Mouse (Mus musculus) heart, embryonic 15.5 days (tissue): Measurements from ENCODE around the gene Rhbdl2. TPM values are rescaled to one million over a fixed set of nuclear protein-coding genes. Genes with fewer than 3 reads are reported as not detected.
A peak's percentile ranks its signal among the peaks of the same experiment; 100 is the strongest.

Experiments used
- ATAC-seq: fragments of 200-750 bp; cut with Nextera tagmentation; replicated peaks from 2 replicates; pipeline ENCODE4 v1.8.0; 2017; ENCODE audit warnings: low read depth, moderate TSS enrichment; ENCODE audit not compliant: insufficient number of reproducible peaks, insufficient read depth, low FRiP score
- H3K27ac ChIP-seq: fragments of 300-500 bp; sonication (generic); 2 replicates; pipeline ENCODE4 v1.5.1; 2015; ENCODE audit warnings: mild to moderate bottlenecking, inconsistent platforms
- H3K27me3 ChIP-seq: fragments of 300-500 bp; sonication (generic); 2 replicates; pipeline ENCODE4 v1.6.1; 2015; ENCODE audit warnings: inconsistent platforms
- H3K36me3 ChIP-seq: fragments of 300-500 bp; sonication (generic); 2 replicates; pipeline ENCODE4 v1.6.1; 2015; ENCODE audit warnings: mild to moderate bottlenecking, inconsistent platforms
- H3K4me1 ChIP-seq: fragments of 300-500 bp; sonication (generic); replicated peaks from 2 replicates; pipeline ENCODE4 v1.6.1; 2015; ENCODE audit warnings: inconsistent platforms
- H3K4me2 ChIP-seq: fragments of 300-500 bp; sonication (generic); 2 replicates; pipeline ENCODE4 v1.6.1; 2015; ENCODE audit warnings: inconsistent platforms, mild to moderate bottlenecking, moderate library complexity
- H3K4me3 ChIP-seq: fragments of 300-500 bp; sonication (generic); 2 replicates; pipeline ENCODE4 v1.5.1; 2015; ENCODE audit warnings: mild to moderate bottlenecking, inconsistent platforms
- H3K9ac ChIP-seq: fragments of 300-500 bp; sonication (generic); 2 replicates; pipeline ENCODE4 v1.6.1; 2015; ENCODE audit warnings: mild to moderate bottlenecking, inconsistent platforms
- H3K9me3 ChIP-seq: fragments of 300-500 bp; sonication (generic); replicated peaks from 2 replicates; pipeline ENCODE4 v1.6.1; 2016; ENCODE audit warnings: inconsistent platforms
- WGBS: fragments of 180-500 bp; shearing (Covaris S2); methylation state at CpG from one replicate; pipeline ENCODE4 v1.1.7; 2015; ENCODE audit warnings: mixed read lengths; 5-methylcytosine and 5-hydroxymethylcytosine counted together
- polyA plus RNA-seq: library from polyadenylated mRNA; unstranded; fragments of >200 nt; fragmentation: Nextera tagmentation; extraction: Ambion mirVana; gene quantifications from 2 replicates; pipeline ENCODE4 v1.2.1, GENCODE M21; 2015

The Rhbdl2 gene
- polyA plus RNA-seq, 1 experiment from 2014 or later, result 1.5 TPM

DNA sequence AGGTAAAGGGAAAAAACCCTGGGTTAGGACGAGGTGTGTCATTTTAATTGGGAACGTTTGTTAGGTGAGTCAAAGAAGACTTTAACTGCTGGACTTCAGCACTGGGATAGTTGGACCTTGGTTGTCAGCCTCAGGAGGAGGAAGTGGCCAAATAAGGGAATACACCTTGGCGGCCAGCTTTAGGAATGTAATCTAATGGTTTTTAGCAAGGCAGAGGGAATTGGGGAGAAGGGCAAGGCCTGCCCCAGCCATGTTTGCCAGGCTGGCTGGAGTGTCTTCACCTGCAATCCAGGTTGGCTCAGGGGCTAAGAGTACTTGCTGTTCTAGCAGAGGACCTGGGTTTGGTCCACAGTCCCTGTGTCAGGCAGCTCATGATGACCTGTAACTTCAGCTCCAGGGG lies 19.9 kb upstream of the Rhbdl2 start:
- Histone ChIP-seq H3K9me3 (no peaks in the 10 kb centered on the region), H3K4me3 (no peak overlapping the region), H3K4me1 (no peaks in the 10 kb centered on the region), H3K4me2 (no peak overlapping the region), H3K36me3 (no peaks in the 10 kb centered on the region), H3K27ac (no peak overlapping the region), H3K27me3 (no peaks in the 10 kb centered on the region), H3K9ac (no peak overlapping the region)
- no peak for ATAC-seq
- WGBS, result 64% methylated on average over 3 of the region's 3 CpGs

DNA sequence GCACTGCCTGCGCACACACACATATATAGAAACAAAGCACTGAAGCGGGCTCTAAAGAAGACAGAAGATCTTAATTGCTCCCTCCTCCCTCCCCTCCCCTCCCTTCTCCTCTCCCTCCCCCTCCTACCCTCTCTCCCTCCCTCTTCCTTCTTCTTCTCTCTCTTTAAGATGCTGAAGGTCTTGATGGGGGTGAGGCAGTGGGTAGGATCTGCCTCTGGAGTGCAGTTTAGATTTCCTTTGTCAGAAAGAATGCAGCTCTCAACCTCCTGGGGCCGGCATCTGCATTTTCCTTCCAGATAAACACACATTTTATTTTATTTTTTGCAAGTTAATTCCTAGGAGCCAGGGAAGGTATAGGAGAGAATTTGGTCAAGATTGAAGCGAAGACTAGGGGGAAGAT lies 19.4 kb upstream of the Rhbdl2 start:
- WGBS, result 70% methylated on average over 4 of the region's 4 CpGs

DNA sequence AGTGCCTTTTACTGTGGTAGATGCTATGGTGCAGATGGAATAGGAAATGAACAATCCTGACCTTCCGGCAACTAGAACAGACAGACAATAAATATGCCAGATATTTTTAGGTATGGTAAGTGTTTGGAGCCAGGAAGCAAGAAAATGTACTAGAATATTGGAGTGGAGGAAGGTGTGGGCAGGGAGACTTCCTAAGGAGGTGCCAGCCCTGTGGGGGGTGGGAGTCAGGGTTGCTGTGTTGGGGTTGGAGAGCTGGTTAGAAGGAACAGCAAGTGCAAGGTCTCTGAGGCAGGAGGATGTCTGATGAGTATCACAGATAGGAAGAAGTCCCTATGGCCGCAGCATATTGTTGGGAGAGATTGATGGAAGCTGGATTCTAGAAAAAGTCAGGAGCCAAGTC lies 5.0 kb downstream of the Rhbdl2 start:
- no peak overlapping the region for H3K4me3 ChIP-seq
- H3K4me1 ChIP-seq, result peaks cover 9% of the 10 kb centered on the region
- WGBS, result 63% methylated on average over 2 of the region's 2 CpGs
- no peak overlapping the region for H3K27ac ChIP-seq
- no peak overlapping the region for H3K4me2 ChIP-seq
- H3K9ac ChIP-seq, result no peak overlapping the region
- no peak for ATAC-seq
- no peaks in the 10 kb centered on the region for H3K9me3 ChIP-seq
- no peaks in the 10 kb centered on the region for H3K27me3 ChIP-seq
- no peaks in the 10 kb centered on the region for H3K36me3 ChIP-seq

More for the DNA sequence above, 19.4 kb upstream of the Rhbdl2 start:
- H3K9ac ChIP-seq, result no peak overlapping the region
- ATAC-seq, result no peak
- no peaks in the 10 kb centered on the region for H3K36me3 ChIP-seq
- no peaks in the 10 kb centered on the region for H3K4me1 ChIP-seq
- H3K4me3 ChIP-seq, result no peak overlapping the region
- no peaks in the 10 kb centered on the region for H3K9me3 ChIP-seq
- no peaks in the 10 kb centered on the region for H3K27me3 ChIP-seq
- H3K4me2 ChIP-seq, result no peak overlapping the region
- H3K27ac ChIP-seq, result no peak overlapping the region

DNA sequence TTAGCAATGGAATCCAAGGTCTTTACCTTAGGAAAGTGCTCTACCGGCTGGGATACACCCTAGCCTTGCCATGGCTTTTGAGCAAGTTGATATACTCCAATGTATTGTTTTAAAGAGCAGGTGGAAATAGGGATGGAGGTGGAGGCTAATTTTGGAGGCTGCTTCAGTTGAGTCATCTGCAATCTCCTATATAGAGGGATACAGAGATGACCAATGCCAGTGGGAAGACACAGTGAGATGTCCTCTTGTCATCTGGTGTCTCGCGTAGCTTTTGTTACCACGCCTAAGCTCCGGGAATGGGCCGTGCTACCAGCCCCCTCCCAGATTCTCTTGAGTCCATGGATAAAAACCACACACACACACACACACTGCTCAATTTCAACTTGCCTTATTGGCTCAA lies 5.5 kb downstream of the Rhbdl2 start:
- no peaks in the 10 kb centered on the region for H3K36me3 ChIP-seq

DNA sequence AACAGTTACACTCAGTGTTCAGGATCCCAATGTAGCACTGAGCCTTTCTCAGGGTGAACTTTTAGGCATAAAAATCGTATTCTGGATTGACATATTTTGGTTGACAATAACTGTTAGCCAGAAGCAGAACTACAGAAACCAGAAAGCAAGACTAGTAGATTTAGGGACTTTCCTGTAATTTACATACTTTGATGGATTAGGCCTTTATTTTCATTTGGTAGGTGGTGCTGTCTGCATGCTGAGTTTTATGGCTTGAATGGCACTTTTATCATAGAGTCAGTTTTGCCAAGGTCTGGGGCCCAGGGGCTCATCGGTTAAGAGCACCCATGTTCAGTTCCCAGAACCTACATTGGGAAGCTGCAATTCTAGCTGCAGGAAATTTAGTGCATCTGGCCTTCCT lies 7.4 kb downstream of the Rhbdl2 start:
- no peaks in the 10 kb centered on the region for H3K36me3 ChIP-seq
- no peaks in the 10 kb centered on the region for H3K9me3 ChIP-seq
- no peaks in the 10 kb centered on the region for H3K4me1 ChIP-seq
- H3K27me3 ChIP-seq, result no peaks in the 10 kb centered on the region
- H3K4me2 ChIP-seq, result no peak overlapping the region
- no peak overlapping the region for H3K27ac ChIP-seq
- H3K4me3 ChIP-seq, result no peak overlapping the region
- ATAC-seq, result no peak
- WGBS, result 74% methylated on average over 2 of the region's 2 CpGs
- H3K9ac ChIP-seq, result no peak overlapping the region

More for the DNA sequence above, 5.5 kb downstream of the Rhbdl2 start:
- WGBS, result 96% methylated on average over 6 of the region's 6 CpGs
- Histone ChIP-seq H3K27me3 (no peaks in the 10 kb centered on the region), H3K4me2 (no peak overlapping the region), H3K27ac (no peak overlapping the region), H3K9ac (no peak overlapping the region), H3K9me3 (no peaks in the 10 kb centered on the region), H3K4me1 (peaks cover 4% of the 10 kb centered on the region), H3K4me3 (no peak overlapping the region)
- no peak for ATAC-seq

DNA sequence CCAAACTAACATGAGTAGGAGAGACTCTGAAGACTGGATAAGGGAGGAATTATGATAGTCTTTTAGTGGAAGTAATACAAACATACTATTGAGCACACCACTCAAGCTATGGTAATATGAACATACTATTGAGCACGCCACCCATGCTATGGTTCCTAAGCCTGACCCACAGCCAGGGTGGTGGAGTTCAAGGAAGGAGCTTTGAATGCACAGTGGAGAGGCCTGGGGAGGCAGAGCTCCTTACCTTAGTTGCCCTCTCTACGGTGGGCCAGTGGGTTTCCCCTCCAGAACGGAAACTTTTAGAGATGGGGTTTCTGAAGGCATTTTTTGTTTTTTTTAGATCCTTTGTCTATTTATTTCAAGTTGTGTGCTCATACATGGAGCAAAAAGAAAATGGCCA lies 9.7 kb downstream of the Rhbdl2 start:
- WGBS, result 87% methylated on average over 3 of the region's 3 CpGs
- Histone ChIP-seq H3K4me1 (no peaks in the 10 kb centered on the region), H3K4me3 (no peak overlapping the region), H3K36me3 (no peaks in the 10 kb centered on the region), H3K27me3 (no peaks in the 10 kb centered on the region), H3K9me3 (no peaks in the 10 kb centered on the region), H3K4me2 (no peak overlapping the region), H3K27ac (no peak overlapping the region), H3K9ac (no peak overlapping the region)
- no peak for ATAC-seq

DNA sequence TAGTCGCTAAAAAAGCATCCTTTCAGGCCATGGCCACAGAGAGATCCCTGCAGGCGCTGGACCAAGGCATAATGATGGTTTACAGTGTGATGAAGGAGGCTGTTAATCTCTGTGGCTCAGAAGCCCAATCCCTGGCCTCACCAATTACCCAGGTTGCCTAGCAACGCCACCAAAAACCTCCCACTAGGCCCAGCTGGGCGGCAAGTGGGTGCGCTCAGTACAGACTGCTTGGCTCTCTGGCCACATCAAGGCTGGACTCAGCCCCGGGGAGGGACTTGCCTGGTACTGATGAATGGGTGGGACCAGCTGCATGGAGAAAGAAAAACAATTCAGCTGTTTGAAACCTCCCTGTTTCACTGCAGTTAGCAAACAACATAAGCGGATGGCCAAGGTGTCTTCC lies 10.2 kb downstream of the Rhbdl2 start:
- ATAC-seq, result no peak
- H3K4me3 ChIP-seq, result no peak overlapping the region
- WGBS, result 60% methylated on average over 7 of the region's 7 CpGs
- no peaks in the 10 kb centered on the region for H3K36me3 ChIP-seq
- H3K4me1 ChIP-seq, result no peaks in the 10 kb centered on the region
- H3K4me2 ChIP-seq, result no peak overlapping the region
- H3K9me3 ChIP-seq, result no peaks in the 10 kb centered on the region
- no peak overlapping the region for H3K27ac ChIP-seq
- no peaks in the 10 kb centered on the region for H3K27me3 ChIP-seq
- no peak overlapping the region for H3K9ac ChIP-seq

DNA sequence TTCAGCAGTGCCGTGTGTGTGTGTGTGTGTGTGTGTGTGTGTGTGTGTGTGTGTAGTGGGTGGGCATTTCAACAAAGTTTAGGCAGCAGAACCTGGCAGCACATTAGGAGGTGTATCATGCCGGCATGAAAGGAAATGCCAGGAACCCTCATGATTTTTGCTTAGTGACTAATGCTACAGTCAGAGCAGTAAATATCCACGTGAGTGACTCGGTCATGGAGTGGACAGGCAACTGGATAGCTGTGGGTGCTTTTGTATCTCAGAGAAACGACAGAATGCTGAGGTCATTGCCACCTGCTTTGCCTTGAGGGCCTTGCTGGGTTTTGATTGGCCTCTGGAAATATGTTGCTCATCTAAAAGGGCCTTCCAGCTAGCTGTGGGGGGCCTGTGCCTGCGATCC lies 16.0 kb downstream of the Rhbdl2 start:
- no peaks in the 10 kb centered on the region for H3K36me3 ChIP-seq
- H3K4me2 ChIP-seq, result no peak overlapping the region
- H3K4me1 ChIP-seq, result no peaks in the 10 kb centered on the region
- H3K27ac ChIP-seq, result no peak overlapping the region
- no peak overlapping the region for H3K4me3 ChIP-seq
- H3K9ac ChIP-seq, result no peak overlapping the region
- H3K27me3 ChIP-seq, result no peaks in the 10 kb centered on the region
- no peaks in the 10 kb centered on the region for H3K9me3 ChIP-seq
- 44% methylated on average over 6 of the region's 6 CpGs for WGBS
- no peak for ATAC-seq

DNA sequence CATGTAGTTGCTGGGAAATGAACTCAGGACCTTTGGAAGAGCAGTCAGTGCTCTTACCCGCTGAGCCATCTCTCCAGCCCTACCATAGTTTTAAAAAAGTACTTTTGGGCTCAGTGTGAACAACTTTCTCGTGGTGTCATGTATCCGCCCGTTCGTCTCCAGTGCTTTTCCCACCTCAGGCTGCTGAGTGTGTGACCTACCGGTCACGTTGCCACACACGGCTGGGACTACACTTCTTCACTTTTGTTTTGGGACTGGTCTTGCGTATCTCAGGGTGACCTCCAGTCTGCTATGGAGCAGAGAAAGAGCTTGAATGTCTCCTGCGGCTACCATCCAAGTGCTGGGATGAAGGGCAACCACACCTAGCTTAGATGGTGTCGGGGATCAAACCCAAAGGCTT lies 20.6 kb downstream of the Rhbdl2 start:
- H3K4me2 ChIP-seq, result no peak overlapping the region
- H3K4me3 ChIP-seq, result no peak overlapping the region
- H3K27me3 ChIP-seq, result no peaks in the 10 kb centered on the region
- H3K27ac ChIP-seq, result no peak overlapping the region
- no peaks in the 10 kb centered on the region for H3K9me3 ChIP-seq
- H3K36me3 ChIP-seq, result no peaks in the 10 kb centered on the region
- no peak overlapping the region for H3K9ac ChIP-seq
- ATAC-seq, result no peak
- 81% methylated on average over 11 of the region's 11 CpGs for WGBS
- peaks cover 9% of the 10 kb centered on the region for H3K4me1 ChIP-seq

DNA sequence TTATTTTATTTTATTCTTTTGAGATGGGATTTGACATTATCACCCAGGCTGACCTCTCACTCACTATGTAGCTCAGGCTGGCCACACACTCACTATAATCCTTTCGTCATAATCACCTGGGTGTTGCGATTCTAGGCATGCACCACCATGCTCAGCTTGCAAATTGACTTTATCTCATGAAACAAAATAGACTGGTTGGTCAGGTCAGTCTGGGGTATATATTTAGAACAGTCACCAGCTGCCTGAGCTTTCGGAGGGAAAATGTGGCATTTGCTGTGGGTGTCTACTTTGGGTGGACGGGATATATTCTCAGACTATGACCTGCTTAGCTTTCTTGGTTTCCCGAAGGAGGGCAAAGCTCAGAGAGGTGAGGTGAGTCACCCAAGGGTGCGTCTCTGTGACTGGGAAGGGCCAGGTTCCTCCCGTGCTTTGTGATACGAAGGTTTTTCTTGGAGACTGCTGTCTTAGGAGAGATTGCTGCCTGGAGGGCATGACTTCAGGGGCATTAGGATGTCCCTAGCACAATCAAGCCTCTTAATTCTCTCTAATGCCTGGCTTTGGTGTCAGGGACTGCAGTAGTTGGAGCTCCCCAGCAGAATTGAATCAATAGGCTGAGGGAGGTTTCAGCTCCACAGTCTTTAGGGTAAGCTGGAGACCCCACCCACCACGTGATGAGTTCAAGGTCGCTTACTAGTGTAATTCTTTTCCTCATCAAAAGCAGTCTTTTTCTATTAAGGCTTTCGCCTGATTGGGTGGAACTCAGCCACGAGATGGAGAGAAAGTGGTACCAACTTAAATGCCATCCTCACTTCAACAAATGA lies 23.0 kb downstream of the Rhbdl2 start:
- Histone ChIP-seq H3K27me3 (no peaks in the 10 kb centered on the region), H3K4me3 (no peak overlapping the region), H3K9me3 (no peaks in the 10 kb centered on the region), H3K9ac (no peak overlapping the region), H3K27ac (peak overlapping the region; percentile 46), H3K4me1 (peaks cover 9% of the 10 kb centered on the region), H3K4me2 (0 out of 2 replicates have a peak overlapping the region, but pooled peaks have one; percentile 22), H3K36me3 (no peaks in the 10 kb centered on the region)
- 59% methylated on average over 12 of the region's 12 CpGs for WGBS
- no peak; the same call in 1 of the 2 replicates for ATAC-seq

DNA sequence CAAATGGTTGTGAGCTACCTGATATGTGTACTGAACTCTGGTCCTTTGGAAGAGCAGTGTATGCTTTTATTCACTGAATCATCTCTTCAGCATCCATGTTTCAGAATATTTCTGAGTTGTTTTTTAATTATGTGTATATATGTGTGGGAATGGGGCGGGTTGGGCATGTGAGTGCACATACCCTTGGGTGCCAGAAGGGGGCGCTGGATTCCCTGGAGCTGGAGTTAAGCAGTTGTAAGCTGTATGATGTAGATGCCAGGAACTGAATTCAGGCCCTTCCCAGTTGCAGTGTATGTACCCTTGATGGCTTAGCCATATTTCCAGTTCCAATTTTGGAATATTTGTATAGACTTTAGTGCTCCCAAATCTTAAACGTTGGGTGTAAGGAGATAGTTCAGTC lies 24.9 kb downstream of the Rhbdl2 start:
- H3K36me3 ChIP-seq, result no peaks in the 10 kb centered on the region
- no peaks in the 10 kb centered on the region for H3K27me3 ChIP-seq
- peaks cover 9% of the 10 kb centered on the region for H3K4me1 ChIP-seq
- 68% methylated on average over 3 of the region's 3 CpGs for WGBS
- H3K9me3 ChIP-seq, result no peaks in the 10 kb centered on the region
- H3K9ac ChIP-seq, result no peak overlapping the region
- H3K27ac ChIP-seq, result no peak overlapping the region
- no peak for ATAC-seq
- H3K4me3 ChIP-seq, result no peak overlapping the region
- no peak overlapping the region for H3K4me2 ChIP-seq

DNA sequence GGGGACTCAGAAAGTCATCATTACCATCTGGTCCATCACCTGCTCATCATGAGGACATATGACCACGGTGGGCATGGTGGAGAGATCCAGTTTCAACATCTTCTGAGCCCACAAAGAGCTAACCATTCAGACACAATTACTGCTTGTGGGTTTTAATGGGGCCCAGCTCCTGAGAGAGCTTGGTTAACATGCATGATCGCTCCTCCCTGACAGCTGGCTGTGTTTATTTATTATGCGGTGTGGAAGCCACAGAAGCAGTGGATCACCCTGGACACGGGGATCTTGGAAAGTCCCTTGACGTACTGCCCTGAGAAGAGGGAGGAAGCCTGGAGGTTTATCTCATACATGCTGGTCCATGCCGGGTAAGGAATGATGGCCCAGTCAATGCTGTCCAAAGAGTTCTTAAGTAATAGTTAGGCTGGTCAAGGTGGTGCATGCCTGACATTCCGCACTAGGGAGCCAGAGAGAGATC lies 26.4 kb downstream of the Rhbdl2 start:
- peaks cover 9% of the 10 kb centered on the region for H3K4me1 ChIP-seq
- WGBS, result 61% methylated on average over 7 of the region's 7 CpGs
- no peak overlapping the region for H3K4me3 ChIP-seq
- H3K36me3 ChIP-seq, result no peaks in the 10 kb centered on the region
- no peak overlapping the region for H3K4me2 ChIP-seq
- no peak overlapping the region for H3K27ac ChIP-seq
- no peak overlapping the region for H3K9ac ChIP-seq
- ATAC-seq, result no peak
- H3K27me3 ChIP-seq, result no peaks in the 10 kb centered on the region
- no peaks in the 10 kb centered on the region for H3K9me3 ChIP-seq
